Mouse (Mus musculus): ENCODE measurements at regions not wholly inside any gene's neighbourhood (a gene's known extent, or its start where the extent isn't known, plus 50 kb on each side); places are given as distances from the start of the nearest gene placed in this dataset.
"Not testable (repeated sequence)": the region's sequence is repeated elsewhere in the genome, so short reads cannot be mapped to it uniquely, and the experiment has no call there.

DNA sequence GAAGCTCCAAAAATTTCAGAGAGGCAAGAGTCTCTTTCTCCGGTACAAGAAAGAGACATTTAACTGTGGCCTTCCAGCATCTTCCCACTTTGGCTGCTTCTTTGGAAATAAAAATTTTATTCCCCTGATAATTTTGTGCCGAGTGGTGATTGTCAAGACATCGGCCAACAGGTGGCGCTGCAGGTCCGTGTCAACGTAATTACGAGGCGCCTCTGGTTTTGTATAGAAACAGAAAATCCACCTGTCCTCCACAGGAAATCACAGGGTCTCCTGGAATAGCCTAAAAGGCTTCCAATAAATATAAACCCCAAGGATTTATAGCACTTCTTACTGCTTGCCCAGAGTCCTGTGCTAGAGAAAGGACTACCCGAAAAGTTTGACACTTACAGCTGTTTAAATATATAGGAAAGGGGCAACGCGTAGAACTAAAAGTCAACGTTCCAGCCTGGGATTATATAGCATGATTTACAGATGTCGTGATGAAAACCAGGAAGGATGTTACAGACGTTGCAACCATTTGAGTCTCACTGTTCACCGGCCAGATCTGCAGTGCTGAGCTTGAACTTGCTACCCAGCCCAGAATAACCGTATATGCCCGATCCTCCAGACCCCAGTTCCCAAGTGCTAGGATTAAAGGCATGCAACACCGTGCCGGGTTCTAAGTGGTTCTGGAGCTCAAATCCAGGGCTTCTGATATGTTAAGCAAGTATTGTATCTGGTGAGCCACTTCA is 251.3 kb upstream of the Tgfbr2 start:
- Histone ChIP-seq H3K9ac (no peak overlapping the region), H3K27me3 (no peaks in the 10 kb centered on the region), H3K4me2 (replicated peaks) (no peak overlapping the region), H3K4me3 (replicated peaks) (no peak overlapping the region), H3K36me3 (no peaks in the 10 kb centered on the region), H3K9me3 (replicated peaks) (no peaks in the 10 kb centered on the region), H3K27ac (replicated peaks) (no peak overlapping the region), H3K4me1 (0 out of 2 replicates have a peak, but pooled peaks cover 5% of the 10 kb centered on the region)
- ATAC-seq (ENCODE audit: insufficient number of reproducible peaks, low FRiP score, low TSS enrichment, low read depth): no peak
- 41% methylated on average over 19 of the region's 19 CpGs for WGBS

DNA sequence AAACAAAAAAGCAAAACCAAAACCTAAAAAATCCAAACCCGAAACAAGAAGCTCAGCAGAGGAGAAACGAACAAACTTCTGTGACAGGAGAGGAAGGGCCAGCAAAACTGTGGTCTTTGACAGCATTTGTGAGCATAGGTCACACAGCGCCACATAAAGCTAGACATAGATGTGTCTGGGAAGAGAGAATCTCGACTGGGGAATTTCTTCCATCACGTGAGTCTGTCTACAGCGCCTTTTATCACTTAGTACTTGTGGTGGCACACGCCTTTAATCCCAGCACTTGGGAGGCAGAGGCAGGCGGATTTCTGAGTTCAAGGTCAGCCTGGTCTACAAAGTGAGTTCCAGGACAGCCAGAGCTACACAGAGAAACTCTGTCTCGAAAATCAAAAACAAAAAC is 250.2 kb upstream of the Tgfbr2 start:
- ATAC-seq (ENCODE audit: insufficient number of reproducible peaks, low FRiP score, low TSS enrichment, low read depth); H3K27ac ChIP-seq (replicated peaks); H3K4me1 ChIP-seq; H3K27me3 ChIP-seq; H3K9ac ChIP-seq; H3K4me3 ChIP-seq (replicated peaks); H3K9me3 ChIP-seq (replicated peaks); H3K4me2 ChIP-seq (replicated peaks); H3K36me3 ChIP-seq: not testable (repeated sequence)
- WGBS: 87% methylated on average over 9 of the region's 9 CpGs

DNA sequence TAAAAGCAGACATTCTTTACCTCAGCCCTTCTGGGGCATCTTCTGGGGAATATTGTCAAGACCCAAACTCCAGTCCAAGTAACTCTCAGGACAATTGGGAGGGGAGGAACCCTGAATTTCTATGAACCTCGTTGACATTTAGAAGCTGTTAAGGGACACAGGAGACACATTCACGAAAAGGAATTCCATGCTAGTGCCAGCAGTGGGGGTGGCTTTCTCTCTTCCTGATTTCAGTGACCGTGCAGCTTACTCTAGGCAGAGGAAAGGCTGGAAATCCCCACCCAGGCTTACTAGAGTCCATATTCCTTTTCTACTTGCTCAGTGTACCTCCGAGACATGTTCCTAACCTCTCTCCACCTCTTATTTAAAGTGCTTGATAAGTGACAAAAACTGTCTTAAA is 239.9 kb upstream of the Tgfbr2 start:
- Histone ChIP-seq H3K27me3 (no peaks in the 10 kb centered on the region), H3K4me2 (replicated peaks) (no peak overlapping the region), H3K4me1 (peaks cover 8% of the 10 kb centered on the region; the same call in 1 of the 2 replicates), H3K36me3 (no peaks in the 10 kb centered on the region), H3K9ac (no peak overlapping the region), H3K4me3 (replicated peaks) (no peak overlapping the region), H3K27ac (replicated peaks) (no peak overlapping the region), H3K9me3 (replicated peaks) (no peaks in the 10 kb centered on the region)
- no peak for ATAC-seq (ENCODE audit: insufficient number of reproducible peaks, low FRiP score, low TSS enrichment, low read depth)
- WGBS: 59% methylated on average over 4 of the region's 4 CpGs

DNA sequence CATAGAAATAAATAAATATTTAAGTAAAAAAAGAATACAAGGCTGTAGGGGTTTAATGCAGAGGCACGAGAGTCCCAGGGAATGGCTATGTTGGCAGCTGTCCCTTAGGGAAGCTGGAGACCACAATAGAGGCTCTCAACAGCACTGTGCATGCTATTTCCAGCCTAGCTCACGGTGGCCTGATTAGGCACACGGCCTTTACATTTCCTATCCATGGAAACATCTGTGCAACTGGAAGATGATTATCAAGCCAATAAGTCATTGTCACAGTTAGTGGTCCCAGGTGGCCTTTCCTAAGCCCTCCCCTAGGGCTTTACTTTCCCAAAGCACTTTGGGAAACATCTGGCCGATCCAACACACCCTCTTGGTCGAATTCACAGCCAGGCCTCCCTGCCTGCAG is 235.9 kb upstream of the Tgfbr2 start:
- Histone ChIP-seq H3K27me3 (no peaks in the 10 kb centered on the region), H3K9ac (no peak overlapping the region), H3K27ac (replicated peaks) (no peak overlapping the region), H3K36me3 (no peaks in the 10 kb centered on the region), H3K4me3 (replicated peaks) (no peak overlapping the region), H3K9me3 (replicated peaks) (no peaks in the 10 kb centered on the region), H3K4me1 (peaks cover 8% of the 10 kb centered on the region; the same call in 1 of the 2 replicates), H3K4me2 (replicated peaks) (no peak overlapping the region)
- WGBS: 46% methylated on average over 5 of the region's 5 CpGs
- ATAC-seq (ENCODE audit: insufficient number of reproducible peaks, low FRiP score, low TSS enrichment, low read depth): no peak

DNA sequence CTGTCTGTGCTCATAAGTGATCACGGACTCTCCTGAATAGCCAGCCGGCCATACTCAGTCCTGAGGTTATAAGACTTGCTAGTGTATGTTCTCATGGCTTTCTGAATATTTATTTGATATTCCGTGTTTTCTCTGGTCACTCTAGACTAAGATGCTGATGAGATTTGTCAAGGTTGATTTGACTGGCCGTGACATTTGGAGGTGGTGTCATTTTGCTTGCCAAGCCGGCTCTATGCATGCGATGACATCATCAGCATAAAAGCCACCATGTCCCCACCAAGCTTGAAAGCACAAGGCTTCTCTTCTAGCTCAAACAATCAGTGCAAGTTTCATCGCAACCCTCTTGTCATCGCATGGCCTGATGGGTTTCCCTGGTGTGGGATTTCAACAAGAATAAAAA is 235.3 kb upstream of the Tgfbr2 start:
- H3K9ac ChIP-seq: no peak overlapping the region
- no peak overlapping the region for H3K27ac ChIP-seq (replicated peaks)
- H3K36me3 ChIP-seq: no peaks in the 10 kb centered on the region
- no peaks in the 10 kb centered on the region for H3K27me3 ChIP-seq
- H3K4me1 ChIP-seq: peaks cover 6% of the 10 kb centered on the region; the same call in 1 of the 2 replicates
- ATAC-seq (ENCODE audit: insufficient number of reproducible peaks, low FRiP score, low TSS enrichment, low read depth): no peak
- no peaks in the 10 kb centered on the region for H3K9me3 ChIP-seq (replicated peaks)
- no peak overlapping the region for H3K4me2 ChIP-seq (replicated peaks)
- H3K4me3 ChIP-seq (replicated peaks): no peak overlapping the region
- 82% methylated on average over 8 of the region's 8 CpGs for WGBS

DNA sequence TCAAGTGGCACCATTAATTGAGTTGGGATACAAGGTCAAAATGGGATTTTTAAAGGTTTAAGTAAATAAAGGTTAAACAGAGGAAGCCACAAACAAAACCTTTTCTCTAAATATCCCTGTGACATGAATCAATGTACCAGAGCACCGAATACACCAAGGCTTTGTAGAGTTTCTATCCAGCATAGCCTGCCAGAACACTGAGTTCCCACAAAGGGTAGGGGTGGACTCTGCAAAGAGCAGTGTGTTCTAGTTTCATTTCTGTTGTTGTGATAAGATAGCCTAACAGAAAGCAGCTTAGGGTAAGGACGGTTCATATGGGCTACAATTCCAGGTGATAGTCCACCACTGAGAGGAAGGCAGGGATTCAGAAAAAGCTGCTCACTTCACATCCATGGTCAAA is 233.0 kb upstream of the Tgfbr2 start:
- no peak overlapping the region for H3K27ac ChIP-seq (replicated peaks)
- WGBS: 94% methylated on average over 2 of the region's 2 CpGs

DNA sequence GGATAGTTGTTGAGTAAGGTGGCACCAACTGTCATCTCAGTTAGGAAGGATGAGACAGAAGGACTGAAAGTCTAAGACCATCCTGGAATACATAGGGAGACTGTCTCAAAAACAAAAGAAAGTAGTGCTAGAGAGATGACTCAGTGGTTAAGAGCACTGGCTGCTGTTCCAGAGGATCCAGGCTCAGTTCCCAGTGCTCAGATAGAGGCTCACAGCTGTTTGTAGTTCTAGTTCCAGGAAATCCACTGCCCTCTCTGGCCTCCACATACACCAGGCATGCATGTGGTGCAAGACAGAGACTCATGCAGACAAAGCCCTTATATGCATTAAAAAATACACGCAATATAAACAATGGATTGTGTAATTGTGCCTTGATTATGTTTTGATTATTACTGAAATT is 229.9 kb upstream of the Tgfbr2 start:
- no peak overlapping the region for H3K27ac ChIP-seq (replicated peaks)
- no peak for ATAC-seq (ENCODE audit: insufficient number of reproducible peaks, low FRiP score, low TSS enrichment, low read depth)
- no peak overlapping the region for H3K9ac ChIP-seq
- H3K4me1 ChIP-seq: no peaks in the 10 kb centered on the region; the same call in 1 of the 2 replicates
- H3K9me3 ChIP-seq (replicated peaks): no peaks in the 10 kb centered on the region
- no peaks in the 10 kb centered on the region for H3K27me3 ChIP-seq
- no peak overlapping the region for H3K4me3 ChIP-seq (replicated peaks)
- WGBS: 86% methylated on average over 1 of the region's 1 CpGs
- H3K4me2 ChIP-seq (replicated peaks): no peak overlapping the region
- H3K36me3 ChIP-seq: no peaks in the 10 kb centered on the region

More for the DNA sequence above, 233.0 kb upstream of the Tgfbr2 start:
- Histone ChIP-seq H3K4me2 (replicated peaks) (no peak overlapping the region), H3K9me3 (replicated peaks) (no peaks in the 10 kb centered on the region), H3K4me3 (replicated peaks) (no peak overlapping the region), H3K9ac (no peak overlapping the region), H3K27me3 (no peaks in the 10 kb centered on the region), H3K4me1 (peaks cover 4% of the 10 kb centered on the region; the same call in 1 of the 2 replicates), H3K36me3 (no peaks in the 10 kb centered on the region)
- ATAC-seq (ENCODE audit: insufficient number of reproducible peaks, low FRiP score, low TSS enrichment, low read depth): no peak

DNA sequence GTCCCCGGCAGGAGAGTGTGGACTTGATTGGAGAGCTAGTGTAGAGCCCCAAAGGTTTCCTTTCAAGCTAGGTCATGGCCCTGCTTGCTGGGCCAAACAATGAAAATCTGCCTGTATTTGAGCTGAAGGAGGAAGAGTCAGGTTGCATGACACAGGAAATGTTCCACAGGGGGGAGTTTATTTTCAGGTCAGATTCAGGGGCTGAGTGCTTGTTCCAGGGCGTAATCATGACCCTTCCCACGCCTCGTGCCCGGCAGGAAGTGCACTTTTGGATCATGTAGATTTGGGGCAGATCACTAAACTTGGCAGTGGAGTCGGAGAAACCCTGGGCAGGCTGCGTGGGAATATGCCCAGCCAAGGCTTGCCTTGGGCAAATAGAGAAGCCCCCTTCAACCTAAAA is 226.7 kb upstream of the Tgfbr2 start:
- no peak overlapping the region for H3K27ac ChIP-seq (replicated peaks)
- WGBS: 57% methylated on average over 7 of the region's 7 CpGs
- no peak overlapping the region for H3K4me3 ChIP-seq (replicated peaks)
- H3K36me3 ChIP-seq: no peaks in the 10 kb centered on the region
- no peaks in the 10 kb centered on the region for H3K9me3 ChIP-seq (replicated peaks)
- H3K27me3 ChIP-seq: no peaks in the 10 kb centered on the region
- no peak overlapping the region for H3K4me2 ChIP-seq (replicated peaks)
- H3K9ac ChIP-seq: no peak overlapping the region
- no peaks in the 10 kb centered on the region; the same call in 1 of the 2 replicates for H3K4me1 ChIP-seq
- no peak for ATAC-seq (ENCODE audit: insufficient number of reproducible peaks, low FRiP score, low TSS enrichment, low read depth)

DNA sequence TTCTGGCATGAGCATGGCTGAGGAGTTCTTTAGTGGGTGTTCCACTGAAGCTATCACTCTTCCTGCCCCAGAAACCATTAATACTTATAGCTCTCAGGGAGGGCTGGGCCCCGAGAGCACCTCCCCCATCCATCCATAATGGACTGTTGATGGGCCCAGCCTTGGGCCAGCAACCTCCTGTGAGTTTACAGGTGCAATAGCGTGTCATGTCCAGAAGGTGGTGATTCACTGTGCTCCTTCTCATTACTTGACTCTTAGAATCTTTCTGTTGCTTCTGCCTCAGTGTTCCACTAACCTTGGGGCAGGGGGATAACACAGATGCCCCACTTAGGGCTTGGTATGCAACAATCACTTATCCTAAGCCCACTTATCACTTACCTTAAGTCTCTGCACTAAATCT is 225.1 kb upstream of the Tgfbr2 start:
- ATAC-seq (ENCODE audit: insufficient number of reproducible peaks, low FRiP score, low TSS enrichment, low read depth): no peak
- H3K27me3 ChIP-seq: no peaks in the 10 kb centered on the region
- no peak overlapping the region for H3K4me3 ChIP-seq (replicated peaks)
- H3K4me2 ChIP-seq (replicated peaks): no peak overlapping the region
- 52% methylated on average over 2 of the region's 2 CpGs for WGBS
- H3K4me1 ChIP-seq: no peaks in the 10 kb centered on the region; the same call in 1 of the 2 replicates
- H3K9me3 ChIP-seq (replicated peaks): no peaks in the 10 kb centered on the region
- no peak overlapping the region for H3K27ac ChIP-seq (replicated peaks)
- H3K36me3 ChIP-seq: no peaks in the 10 kb centered on the region
- H3K9ac ChIP-seq: no peak overlapping the region

DNA sequence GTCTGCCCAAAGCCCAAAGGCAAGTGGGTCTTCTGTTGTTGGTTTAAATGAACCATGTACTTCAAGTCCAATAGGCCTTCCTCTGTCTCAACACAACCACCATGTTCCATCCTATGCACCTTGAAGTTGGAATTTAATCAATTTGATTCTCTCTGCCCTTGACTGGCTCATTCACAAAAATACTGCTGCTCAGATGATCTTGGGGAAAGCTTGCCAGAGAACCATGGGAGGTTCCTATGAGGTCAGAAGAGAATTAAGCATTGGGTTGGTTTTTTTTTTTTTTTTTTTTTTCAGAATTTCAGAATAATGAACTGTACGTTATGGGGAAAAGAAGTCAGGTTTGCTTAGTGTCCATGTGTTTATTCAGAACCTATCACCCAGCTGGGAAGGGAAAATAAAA is 224.1 kb upstream of the Tgfbr2 start:
- H3K9ac ChIP-seq: no peak overlapping the region
- WGBS: 84% methylated on average over 1 of the region's 1 CpGs
- ATAC-seq (ENCODE audit: insufficient number of reproducible peaks, low FRiP score, low TSS enrichment, low read depth): no peak

DNA sequence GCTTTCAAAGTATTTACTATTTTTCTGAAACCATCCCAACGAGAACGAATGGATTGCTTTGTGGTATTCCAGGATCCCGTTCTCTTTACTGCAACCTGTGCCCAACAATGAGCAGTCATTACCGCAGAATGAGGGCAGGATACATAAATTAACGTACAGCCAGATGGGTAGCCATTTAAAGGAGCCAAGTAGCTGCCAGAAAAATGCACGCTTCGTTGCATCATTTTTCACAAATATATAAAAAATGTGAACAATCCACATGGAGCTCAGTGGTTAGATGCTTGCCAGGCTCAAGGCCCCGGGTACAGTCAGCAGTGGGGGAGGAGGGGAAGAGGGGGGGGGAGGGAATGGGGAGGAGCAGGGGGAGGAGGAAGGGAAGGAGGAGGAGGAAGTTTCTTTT is 217.1 kb upstream of the Tgfbr2 start:
- Histone ChIP-seq H3K9me3 (replicated peaks) (no peaks in the 10 kb centered on the region), H3K27ac (replicated peaks) (no peak overlapping the region)
- WGBS: 57% methylated on average over 8 of the region's 8 CpGs

More for the DNA sequence above, 224.1 kb upstream of the Tgfbr2 start:
- H3K4me1 ChIP-seq: no peaks in the 10 kb centered on the region; the same call in 1 of the 2 replicates
- H3K4me2 ChIP-seq (replicated peaks): no peak overlapping the region
- H3K9me3 ChIP-seq (replicated peaks): no peaks in the 10 kb centered on the region
- no peak overlapping the region for H3K27ac ChIP-seq (replicated peaks)
- no peak overlapping the region for H3K4me3 ChIP-seq (replicated peaks)
- H3K27me3 ChIP-seq: no peaks in the 10 kb centered on the region
- no peaks in the 10 kb centered on the region for H3K36me3 ChIP-seq

DNA sequence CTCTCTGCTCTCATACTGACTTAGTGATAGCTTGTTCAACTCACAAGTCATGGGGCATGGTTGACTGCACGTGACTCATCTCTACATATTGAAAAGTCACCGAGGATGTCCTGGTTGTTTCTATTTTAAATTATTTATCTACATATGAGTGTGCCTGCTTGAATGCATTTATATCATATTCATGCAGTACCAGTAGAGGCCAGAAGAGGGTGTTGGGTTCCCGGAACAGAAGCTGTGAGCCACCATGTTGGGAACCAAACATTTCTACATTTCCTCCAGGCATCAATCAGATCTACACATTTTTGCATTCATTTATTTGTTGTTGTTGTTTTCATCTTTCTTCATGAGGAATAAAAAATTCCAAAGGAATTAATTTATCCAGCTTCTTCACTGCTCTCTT is 214.6 kb upstream of the Tgfbr2 start:
- Histone ChIP-seq H3K4me1 (peaks cover under 1% of the 10 kb centered on the region; the same call in 1 of the 2 replicates), H3K27ac (replicated peaks) (no peak overlapping the region), H3K9me3 (replicated peaks) (no peaks in the 10 kb centered on the region), H3K4me2 (replicated peaks) (no peak overlapping the region), H3K9ac (no peak overlapping the region), H3K36me3 (no peaks in the 10 kb centered on the region), H3K4me3 (replicated peaks) (no peak overlapping the region), H3K27me3 (no peaks in the 10 kb centered on the region)
- WGBS: 80% methylated on average over 3 of the region's 3 CpGs
- no peak for ATAC-seq (ENCODE audit: insufficient number of reproducible peaks, low FRiP score, low TSS enrichment, low read depth)

More for the DNA sequence above, 217.1 kb upstream of the Tgfbr2 start:
- Histone ChIP-seq H3K27me3 (no peaks in the 10 kb centered on the region), H3K4me2 (replicated peaks) (no peak overlapping the region), H3K4me1 (no peaks in the 10 kb centered on the region), H3K36me3 (no peaks in the 10 kb centered on the region), H3K4me3 (replicated peaks) (no peak overlapping the region), H3K9ac (no peak overlapping the region)
- ATAC-seq (ENCODE audit: insufficient number of reproducible peaks, low FRiP score, low TSS enrichment, low read depth): no peak

All from embryonic facial prominence, embryonic 15.5 days (tissue).